In genomic region chr19:60160611-60161274, GRCm38 (mm10) we compare ENCODE assay signal across 8 mouse cellular contexts.
DNase-seq lines count a peak whose midpoint lies in the region; ATAC-seq lines count a peak whose summit lies in the region.

No protein-coding gene starts in this region.

- DNase-seq in A20 (ENCODE audit: low read depth, low spot score): peak; percentile 92
- peak; percentile 85 for DNase-seq in CD4-positive, CD25-positive, alpha-beta regulatory T cell, adult 2 months (ENCODE audit: low read depth, low spot score)
- DNase-seq in c-Kit-positive CD71-negative TER-119-negative erythroid progenitor cells, embryonic 14.5 days (ENCODE audit: low read depth): peak; percentile 80
- peak; percentile 31 to 35 for DNase-seq in heart, adult 18-20 months
- peak; percentile 74 for DNase-seq in kidney, postnatal 10 days
- peak; percentile 68 for DNase-seq in lung, postnatal 10 days
- DNase-seq in spleen, postnatal 36 days (ENCODE audit: low spot score in 2 of 2): peak; percentile 78 to 84

- no peak; the same call in 1 of the 2 replicates for ATAC-seq in erythroid progenitor cell, adult 5-6 weeks (replicated peaks; ENCODE audit: low FRiP score, poor library complexity, severe bottlenecking)

Comparison
In these comparisons a context has a peak if more than half of its experiments do, and no peak if none do; other contexts are left out.
1. DNase-seq: peak in every context shown above with its lines; median percentile 92 in A20; 85 in CD4-positive, CD25-positive, alpha-beta regulatory T cell, adult 2 months; 81 in spleen, postnatal 36 days; 80 in c-Kit-positive CD71-negative TER-119-negative erythroid progenitor cells, embryonic 14.5 days; 74 in kidney, postnatal 10 days; 68 in lung, postnatal 10 days; 33 in heart, adult 18-20 months.